Mouse (Mus musculus): ENCODE measurements around the gene Ccdc6.
"Not testable (repeated sequence)": the region's sequence is repeated elsewhere in the genome, so short reads cannot be mapped to it uniquely, and the experiment has no call there.

Gene Ccdc6

DNA sequence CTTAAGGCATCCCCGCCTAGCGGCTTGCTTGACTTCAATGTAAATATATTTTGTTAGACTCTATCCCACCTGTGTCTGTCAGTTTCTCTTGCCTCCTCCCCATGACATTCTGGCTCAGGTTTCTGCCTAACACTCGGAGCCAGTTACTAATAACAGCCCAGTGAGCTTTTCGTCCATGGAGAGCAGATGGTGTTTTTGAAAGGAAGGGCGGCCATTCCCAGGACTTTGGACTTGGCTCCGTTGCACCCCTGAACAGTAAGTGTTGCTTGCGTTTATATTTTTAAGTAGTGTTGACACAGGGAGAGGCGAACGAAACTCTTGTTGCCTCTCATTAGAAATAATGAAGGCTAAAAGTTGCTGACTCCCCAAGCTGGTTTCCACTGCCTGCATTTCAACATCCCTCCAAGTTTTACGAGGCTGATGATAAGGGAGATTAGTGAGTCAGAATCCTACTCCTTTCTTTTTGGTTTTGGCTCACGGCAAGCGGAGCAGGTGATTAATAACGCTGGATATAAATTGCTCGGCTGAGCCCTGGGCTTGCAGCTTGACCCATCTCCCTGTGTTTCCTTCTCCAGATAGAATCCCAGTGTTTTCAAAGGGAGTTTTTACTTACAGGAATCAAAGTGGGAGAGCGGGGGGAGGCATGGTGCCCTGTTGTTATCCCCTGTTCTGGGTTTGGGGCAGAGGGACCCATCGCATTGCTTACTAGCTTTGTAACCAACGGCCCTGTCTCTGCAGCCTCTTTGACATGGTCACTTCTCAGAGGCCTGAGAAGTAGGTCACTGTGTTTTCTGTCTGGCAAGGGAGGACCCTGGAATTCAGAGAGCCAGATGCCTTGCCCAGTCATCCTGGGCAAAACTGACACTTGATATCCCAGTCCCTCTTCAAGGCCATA, 107.8 kb downstream of the Ccdc6 start, which contains the start of gene Mrln:
Gene Mrln (plus strand): TSS at position 160 of the 895 bp plus-strand sequence.
- in situ Hi-C loops (cut with MboI) = no loop called here

DNA sequence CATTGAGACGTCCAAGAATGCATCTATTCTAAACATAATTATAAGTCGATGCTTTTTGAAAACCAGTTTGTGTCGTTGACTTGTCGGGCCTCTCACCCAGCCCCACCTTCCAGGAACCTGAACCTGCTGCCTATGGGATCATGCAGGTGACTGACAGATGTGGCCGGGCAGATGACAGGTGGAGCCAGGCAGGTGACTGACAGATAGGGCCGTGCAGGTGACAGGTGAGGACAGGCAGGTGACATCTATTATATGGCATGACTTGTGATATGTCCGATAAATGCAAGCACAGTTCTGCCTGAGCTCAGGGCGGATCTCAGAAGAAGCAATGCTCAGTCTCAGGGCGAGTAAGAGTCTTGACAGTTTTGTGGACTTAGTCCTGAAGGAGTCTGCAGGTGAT, 114.4 kb downstream of the Ccdc6 start:
- in situ Hi-C loops (cut with MboI) = no loop called here

DNA sequence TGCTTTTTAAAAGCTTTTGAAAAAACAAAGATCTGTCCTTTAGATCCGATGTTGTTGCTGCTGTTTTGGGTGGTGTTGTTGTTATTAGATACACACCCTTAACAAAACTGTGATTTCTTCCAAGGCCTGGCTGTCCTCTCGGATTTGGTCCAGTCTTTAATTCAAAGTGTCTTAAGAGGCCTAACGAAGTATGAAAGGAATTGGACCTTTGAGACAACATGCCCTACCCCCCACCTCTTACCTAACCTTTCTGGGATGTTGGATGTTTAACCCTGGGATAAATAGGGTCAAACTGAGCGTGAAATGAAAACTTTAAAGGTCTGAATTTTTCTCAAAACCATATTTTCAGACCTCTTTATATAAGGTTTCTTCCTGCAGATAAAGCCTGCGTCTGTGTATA, 124.0 kb downstream of the Ccdc6 start:
- in situ Hi-C loops (cut with MboI) = no loop called here

DNA sequence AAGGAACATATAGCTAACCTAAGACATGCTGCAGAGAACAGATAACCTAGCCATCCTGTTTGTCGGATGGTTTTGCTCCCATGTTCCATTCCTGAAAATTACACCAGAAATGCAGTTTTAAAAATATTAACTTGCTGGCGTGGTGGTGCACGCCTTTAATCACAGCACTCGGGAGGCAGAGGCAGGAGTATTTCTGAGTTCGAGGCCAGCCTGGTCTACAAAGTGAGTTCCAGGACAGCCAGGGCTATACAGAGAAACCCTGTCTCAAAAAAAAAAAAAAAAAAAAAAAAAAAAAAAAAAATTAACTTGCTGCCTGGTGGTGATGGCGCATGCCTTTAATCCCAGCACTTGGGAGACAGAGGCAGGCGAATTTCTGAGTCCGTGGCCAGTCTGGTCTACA, 125.3 kb downstream of the Ccdc6 start:
- in situ Hi-C loops (cut with MboI) = not testable (repeated sequence)

DNA sequence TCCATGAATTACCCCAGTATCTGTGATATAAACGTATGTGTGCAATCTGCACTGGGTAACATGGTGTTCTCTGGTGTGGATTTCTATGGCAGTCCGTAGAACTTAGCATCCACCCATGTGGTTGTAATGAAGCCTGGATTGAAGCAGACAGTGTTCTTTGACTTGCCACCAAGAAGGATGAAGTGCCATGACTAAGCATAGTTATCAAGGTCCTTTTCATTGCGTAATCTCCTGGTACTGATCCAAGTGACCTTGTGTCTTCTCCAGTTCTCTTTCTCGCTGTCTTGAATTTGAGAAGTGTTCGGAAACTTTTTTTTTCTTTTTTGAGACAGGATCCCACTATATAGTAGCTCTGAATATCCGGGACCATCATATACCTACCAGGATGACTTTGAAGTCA, 127.7 kb downstream of the Ccdc6 start:
- in situ Hi-C loops (cut with MboI) = no loop called here

DNA sequence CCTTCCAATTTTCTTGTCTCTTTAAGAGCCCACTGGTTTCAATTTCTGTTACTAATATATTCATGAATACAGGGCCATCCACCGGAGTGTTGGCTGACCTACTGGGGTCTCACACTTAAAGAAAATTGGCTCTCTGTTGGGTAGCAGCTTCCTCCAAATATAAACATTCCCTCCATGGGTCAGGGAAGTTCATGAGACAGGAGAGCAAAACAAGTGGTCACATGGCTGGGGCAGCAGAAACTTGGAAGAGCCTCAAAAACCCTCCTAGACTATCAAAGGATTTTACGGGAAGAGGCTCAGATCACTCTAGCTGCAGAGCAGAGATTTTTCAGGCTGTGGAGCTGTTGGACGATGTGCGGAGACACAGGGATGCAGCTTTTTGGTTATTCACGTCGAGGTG, 128.8 kb downstream of the Ccdc6 start:
- in situ Hi-C loops (cut with MboI) = no loop called here

DNA sequence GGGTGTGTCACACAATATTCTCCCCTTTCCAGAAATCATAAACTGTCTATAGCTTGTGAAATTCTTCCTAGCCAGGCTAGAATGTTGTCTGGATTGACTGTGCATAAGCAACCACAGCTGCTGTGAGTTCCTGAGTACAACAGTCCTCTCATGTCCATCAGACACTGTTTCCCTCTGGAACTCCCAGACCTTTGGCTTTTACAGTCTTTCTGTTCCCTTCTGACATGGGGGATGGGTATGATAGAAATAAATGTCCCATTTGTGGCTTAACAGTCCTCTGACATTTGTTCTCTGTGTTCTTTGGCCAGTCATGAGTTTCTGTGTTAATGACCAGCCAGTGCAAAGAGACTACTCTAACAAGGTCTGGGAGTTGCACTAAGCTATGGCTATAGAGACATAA, 129.7 kb downstream of the Ccdc6 start:
- in situ Hi-C loops (cut with MboI) = no loop called here

DNA sequence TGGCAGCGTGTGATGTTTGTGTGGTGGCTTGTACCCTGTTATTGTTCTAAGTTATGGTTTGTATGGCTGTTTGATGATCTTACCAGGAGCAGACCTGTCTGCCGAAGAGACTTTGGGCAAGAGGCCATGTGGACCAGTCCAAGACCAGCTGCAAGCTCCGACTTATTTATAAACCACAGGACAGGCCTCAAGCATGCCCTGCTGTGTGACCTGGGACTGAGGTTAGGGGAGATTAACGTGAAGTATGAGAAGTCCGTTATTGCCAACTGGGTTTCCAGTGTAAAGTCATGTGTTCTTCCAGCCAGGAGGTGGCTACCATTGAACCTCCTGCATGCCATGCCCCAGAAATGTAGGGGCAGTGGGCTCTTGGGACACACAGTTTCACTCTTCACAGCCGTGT, 133.4 kb downstream of the Ccdc6 start:
- in situ Hi-C loops (cut with MboI) = no loop called here

DNA sequence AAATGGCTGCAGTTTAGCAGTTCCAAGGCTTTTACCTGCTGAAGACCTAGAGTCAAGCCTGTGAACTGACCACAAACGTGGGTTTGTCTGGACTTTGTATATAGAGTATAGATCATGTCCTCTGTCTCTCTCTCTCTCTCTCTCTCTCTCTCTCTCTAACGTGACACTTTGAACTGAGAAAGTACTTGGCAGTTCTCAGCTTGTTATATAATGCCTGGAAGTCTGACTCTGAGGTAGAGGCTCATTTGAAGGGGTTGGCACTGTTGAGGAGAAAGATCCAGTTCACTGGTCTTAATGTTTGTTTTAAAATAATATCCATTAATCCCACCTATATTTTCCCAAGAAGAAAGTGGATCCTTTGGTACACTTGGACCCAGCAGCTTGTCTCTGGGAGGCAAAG, 141.0 kb downstream of the Ccdc6 start:
- in situ Hi-C loops (cut with MboI) = no loop called here

Data from mature B cell (primary cell).